Mouse (Mus musculus): ENCODE data around the gene Kcnj4. TPM values are rescaled to one million over a fixed set of nuclear protein-coding genes. Genes with fewer than 3 reads are reported as not detected.

Kcnj4 gene
- polyA plus RNA-seq (2012), result not detected in 2 replicates

DNA sequence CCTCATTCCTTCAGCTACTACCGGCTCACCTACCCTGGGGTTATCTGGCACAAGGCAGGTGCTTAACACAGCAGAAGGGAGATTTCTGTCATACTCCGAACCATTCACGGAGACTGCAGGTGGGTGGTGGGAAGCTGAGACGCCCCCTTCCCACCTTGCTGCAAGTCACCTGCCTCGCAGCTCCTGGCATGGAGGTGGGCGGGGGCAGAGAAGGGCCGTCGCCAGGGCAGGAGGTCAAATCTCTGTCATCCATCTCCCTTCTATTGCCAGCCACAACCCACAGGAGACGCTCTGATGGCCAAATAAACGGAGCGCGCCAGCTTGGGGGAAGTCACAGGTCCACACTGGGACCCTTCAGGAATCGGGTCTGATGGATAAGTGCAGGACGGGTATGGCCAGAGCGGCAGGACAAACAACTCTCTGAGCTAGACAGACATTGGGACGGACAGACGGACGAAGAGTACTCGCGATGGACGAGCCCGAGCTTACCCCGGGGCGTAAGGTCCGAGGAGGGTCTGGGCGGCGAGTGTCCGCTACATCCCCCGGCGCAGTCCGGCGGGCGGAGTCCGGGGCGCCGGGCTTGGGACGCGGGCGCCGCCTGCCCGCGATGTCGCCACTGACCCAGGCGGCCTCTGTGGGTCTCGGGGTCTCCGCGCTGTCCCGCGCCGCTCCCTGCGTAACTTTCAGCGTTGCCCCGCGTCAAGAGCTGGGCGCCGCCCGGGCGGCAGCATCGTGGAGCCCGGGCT, at the start of gene Kcnj4:
Gene Kcnj4 (minus strand): TSS at position 535 of the 746 bp plus-strand sequence.
- TF ChIP-seq GATA1 (IDR thresholded peaks at IDR 0.05; ENCODE audit: low read length), result no peak

DNA sequence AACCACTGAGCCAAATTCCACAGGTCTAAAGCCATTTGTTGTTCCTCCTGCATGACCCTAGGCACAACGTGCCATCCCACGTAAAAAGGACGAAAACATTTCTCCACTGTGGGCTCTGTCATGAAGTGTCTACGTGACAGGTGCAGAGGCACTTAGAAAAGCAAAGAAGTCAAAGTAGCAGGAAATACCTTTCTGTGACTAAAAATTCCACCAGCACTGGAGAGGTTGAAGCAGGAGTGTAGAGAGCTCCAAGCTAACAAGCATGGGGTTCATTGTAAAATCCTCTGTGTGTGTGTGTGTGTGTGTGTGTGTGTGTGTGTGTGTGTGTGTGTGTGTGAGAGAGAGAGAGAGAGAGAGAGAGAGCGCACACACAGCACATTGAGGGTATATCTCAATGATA, 47.5 kb upstream of the Kcnj4 start:
- no peak for TF ChIP-seq GATA1 (IDR thresholded peaks at IDR 0.05; ENCODE audit: low read length)

- no peak for TF ChIP-seq GATA1 (IDR thresholded peaks at IDR 0.05; ENCODE audit: low read length)
Measured at GRCm38 (mm10) chr15:79548226-79548625, 43.2 kb upstream of the Kcnj4 start.

- no peak for TF ChIP-seq GATA1 (IDR thresholded peaks at IDR 0.05; ENCODE audit: low read length)
Measured at GRCm38 (mm10) chr15:79547289-79547820, 42.3 kb upstream of the Kcnj4 start.

DNA sequence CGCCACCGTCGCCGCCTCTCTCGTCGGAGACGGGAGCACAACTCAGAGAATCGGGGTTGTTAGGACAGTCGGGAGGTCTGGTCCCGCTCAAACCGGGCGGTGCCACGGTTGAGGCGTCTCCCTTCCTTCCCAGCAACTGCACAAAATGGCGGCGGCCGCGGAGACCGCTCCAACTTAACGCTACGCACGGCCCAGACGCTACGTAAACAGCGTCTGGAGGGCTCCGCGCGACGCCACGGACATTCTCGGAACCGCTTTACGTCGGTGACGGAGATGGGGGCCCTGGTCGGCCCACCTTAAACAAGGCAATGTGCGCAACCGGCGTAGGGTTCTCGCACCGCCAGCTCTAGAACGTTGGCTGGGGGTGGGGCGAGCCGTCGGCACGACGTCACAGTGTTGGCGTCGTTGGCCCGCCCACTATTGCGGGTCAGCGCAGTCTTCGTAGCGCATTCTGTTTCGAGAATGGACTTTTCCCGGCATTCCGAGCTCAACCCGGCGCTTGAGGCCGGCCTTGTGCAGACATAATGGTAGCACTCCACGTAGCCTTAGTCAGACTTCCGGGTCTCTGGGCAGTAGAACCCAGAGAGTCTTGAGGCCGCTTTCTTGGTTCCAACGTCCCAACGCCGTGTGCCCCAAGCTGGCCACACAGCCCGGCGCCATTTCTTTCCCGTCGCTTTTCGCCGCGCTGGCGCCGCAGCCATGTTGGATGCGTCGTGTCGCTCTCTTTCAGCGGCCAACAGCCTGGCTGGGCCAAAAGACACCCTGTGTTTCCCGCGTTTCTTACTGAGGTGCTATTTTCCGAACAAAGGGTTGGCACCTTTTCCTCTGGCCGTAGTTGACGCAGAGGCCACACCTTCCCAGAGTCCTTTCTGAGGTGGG, 41.6 kb upstream of the Kcnj4 start, which contains the start of gene Ddx17:
Gene Ddx17 (minus strand): TSS at position 332 of the 879 bp plus-strand sequence.
- no peak for TF ChIP-seq GATA1 (IDR thresholded peaks at IDR 0.05; ENCODE audit: low read length)

- TF ChIP-seq GATA1 (IDR thresholded peaks at IDR 0.05; ENCODE audit: low read length), result no peak
Measured at GRCm38 (mm10) chr15:79545921-79546399, 40.9 kb upstream of the Kcnj4 start.

- TF ChIP-seq GATA1 (IDR thresholded peaks at IDR 0.05; ENCODE audit: low read length), result no peak
Measured at GRCm38 (mm10) chr15:79545496-79545895, 40.5 kb upstream of the Kcnj4 start.

DNA sequence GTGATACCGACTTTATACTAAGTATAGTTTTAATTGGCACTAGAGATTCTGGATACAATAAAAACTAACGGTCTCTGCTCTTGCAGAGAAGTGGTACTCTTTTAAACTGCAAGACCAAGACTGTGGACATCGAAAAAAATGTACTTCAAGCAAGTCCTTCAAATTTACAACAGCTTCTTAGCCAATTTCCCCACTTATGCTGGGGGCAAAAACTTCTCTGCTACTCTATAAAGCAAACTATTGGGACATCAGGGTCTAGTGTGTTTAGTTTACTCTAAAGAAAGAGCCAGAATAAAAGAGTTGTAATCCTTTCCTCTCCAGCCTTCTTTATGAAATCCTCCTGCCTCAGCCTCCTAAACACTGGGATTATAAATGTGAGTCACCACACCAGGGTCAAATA, 38.9 kb upstream of the Kcnj4 start:
- TF ChIP-seq GATA1 (IDR thresholded peaks at IDR 0.05; ENCODE audit: low read length), result no peak

DNA sequence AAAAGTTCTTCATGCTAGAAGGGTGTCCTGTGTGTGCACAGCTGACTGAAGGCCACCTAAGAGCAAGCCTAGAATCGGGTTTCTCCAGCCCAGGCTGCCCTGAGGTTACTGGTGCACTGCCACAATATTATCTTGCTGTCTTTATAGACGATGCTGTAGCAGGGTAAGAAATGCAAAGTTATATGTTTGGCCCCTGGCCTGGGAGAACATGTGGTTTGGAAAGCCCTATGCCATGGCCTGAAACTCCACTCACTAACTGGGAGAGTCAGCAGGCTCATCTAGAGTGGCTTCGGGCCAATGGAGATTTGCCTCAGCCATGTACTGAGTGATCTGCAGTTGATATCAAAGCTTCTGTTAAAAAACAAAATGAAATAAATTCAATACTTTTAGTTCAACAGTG, 28.8 kb upstream of the Kcnj4 start:
- no peak for TF ChIP-seq GATA1 (IDR thresholded peaks at IDR 0.05; ENCODE audit: low read length)

DNA sequence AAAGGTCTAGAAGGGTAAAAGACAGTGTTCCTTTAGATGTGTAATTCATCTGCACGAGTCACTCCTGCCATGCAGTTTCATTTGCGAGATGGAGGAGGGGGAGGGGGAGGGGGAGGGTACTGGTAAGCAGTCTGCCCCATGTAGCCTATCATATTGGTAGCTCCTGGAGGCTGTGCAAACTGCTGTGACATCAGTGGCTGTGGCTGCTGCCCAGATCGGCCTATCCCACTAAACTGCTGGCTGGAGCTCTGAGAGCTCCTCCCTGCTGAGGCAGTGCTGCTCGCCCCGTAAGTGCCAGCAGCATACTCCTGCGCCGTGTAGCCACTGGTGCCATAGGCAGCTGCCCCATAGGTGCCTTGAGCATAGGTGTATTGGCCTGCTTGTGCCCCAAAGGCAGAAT, 24.9 kb upstream of the Kcnj4 start:
- no peak for TF ChIP-seq GATA1 (IDR thresholded peaks at IDR 0.05; ENCODE audit: low read length)

DNA sequence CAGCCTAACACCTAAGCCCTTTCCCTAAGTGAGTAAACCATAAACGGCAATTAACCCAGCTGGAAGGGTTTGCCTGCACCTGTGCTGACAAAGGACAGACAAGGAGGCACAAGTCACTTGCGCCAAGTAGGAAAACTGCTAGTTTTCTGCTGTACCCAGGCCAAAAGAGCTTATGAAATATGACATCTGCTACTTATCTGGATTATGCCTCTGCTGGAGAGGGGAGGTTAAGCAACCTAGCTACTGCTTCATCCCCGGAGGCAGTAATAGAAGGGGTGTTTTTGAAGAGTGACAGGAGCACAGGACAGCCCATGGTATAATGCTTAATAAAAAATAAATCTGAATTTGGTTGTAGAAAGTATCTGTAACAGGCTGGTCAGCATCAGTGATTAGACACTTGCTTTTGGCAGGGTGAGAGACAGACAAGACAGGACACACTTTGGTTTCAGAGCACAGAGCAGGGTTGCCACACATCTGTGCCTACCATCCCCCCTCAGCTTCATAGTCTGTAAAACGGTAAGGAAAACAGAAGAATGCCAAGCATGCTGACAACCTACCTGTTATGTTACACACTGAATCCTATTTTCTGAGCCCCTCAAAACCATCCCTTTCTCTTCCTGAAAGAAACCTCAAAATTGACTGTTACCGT, 23.1 kb upstream of the Kcnj4 start:
- TF ChIP-seq GATA1 (IDR thresholded peaks at IDR 0.05; ENCODE audit: low read length), result no peak

- TF ChIP-seq GATA1 (IDR thresholded peaks at IDR 0.05; ENCODE audit: low read length), result no peak
Measured at GRCm38 (mm10) chr15:79527192-79527591, 22.2 kb upstream of the Kcnj4 start.

- no peak for TF ChIP-seq GATA1 (IDR thresholded peaks at IDR 0.05; ENCODE audit: low read length)
Measured at GRCm38 (mm10) chr15:79525979-79526768, 21.1 kb upstream of the Kcnj4 start.

- TF ChIP-seq GATA1 (IDR thresholded peaks at IDR 0.05; ENCODE audit: low read length), result no peak
Measured at GRCm38 (mm10) chr15:79525564-79525963, 20.5 kb upstream of the Kcnj4 start.
